Mouse (Mus musculus): ENCODE results near the gene Svep1. TPM values are rescaled to one million over a fixed set of nuclear protein-coding genes. Genes with fewer than 3 reads are reported as not detected.

The Svep1 gene
- polyA plus RNA-seq, 1 experiment from 2014 or later, result 4.5 TPM

DNA sequence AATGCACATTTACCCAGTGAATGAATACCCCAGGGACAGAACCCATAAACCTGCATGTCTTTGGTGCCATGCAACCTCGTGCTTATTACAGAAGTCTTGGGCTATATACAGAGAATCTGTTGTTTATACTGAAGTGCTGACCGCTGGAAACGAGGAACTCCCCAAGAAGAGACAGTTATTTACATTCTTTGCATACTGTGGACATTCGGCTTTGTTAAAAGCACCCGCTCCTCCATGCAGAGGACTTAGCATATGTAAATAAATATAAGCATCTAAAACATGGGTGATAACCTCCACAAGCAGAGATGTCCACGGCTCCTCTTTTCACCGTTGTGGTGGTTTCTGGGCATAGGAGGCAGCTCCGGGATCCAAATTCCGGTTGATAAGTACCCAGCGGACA is 95.7 kb downstream of the Svep1 start:
- H3K27me3 ChIP-seq, result no peaks in the 10 kb centered on the region
- H3K4me2 ChIP-seq (replicated peaks), result no peak overlapping the region
- no peak overlapping the region for H3K4me3 ChIP-seq
- peaks cover 4% of the 10 kb centered on the region; the same call in 1 of the 2 replicates for H3K4me1 ChIP-seq
- no peaks in the 10 kb centered on the region for H3K36me3 ChIP-seq
- H3K9me3 ChIP-seq (replicated peaks), result no peaks in the 10 kb centered on the region
- no peak for ATAC-seq (ENCODE audit: low FRiP score)
- H3K9ac ChIP-seq, result no peak overlapping the region
- no peak overlapping the region for H3K27ac ChIP-seq
- 85% methylated on average over 10 of the region's 10 CpGs for WGBS

DNA sequence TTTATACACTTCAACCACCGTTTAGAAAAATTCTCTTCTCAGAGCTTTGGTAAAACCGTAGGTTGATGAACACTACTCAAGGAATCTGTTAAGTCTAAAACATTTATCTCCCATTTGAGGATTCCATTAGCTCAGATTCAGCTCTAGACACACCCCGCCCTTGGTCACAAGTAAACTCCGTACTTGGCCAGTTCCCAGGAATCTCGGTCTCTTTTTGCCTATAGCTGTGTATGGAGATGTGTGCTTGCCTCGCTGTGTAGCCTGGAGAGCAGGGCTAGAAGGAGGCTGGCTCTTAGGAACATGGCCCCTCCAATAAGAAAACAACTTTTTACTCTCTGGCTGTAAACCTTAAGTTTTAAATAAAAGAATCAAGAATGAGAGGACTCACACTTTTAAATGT is 96.9 kb downstream of the Svep1 start:
- H3K9me3 ChIP-seq (replicated peaks), result no peaks in the 10 kb centered on the region
- WGBS, result 85% methylated on average over 6 of the region's 6 CpGs

DNA sequence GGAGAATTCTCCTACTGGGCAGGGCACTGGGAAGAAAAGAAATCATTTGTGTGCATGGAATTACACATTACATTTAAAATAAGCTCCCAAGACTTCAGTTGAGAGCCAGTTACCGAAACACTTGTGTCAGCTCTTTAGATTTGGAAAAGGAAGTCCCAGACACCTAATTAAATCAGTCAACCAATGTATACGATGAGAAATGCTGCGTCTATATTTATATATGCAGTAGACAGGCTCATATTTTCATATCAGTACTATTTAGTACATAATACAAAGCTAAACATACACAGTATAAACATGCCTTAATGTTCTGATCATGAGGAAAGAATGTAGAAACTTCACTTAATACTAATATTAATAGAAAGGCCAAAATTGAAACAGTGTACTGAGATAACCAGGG is 98.3 kb downstream of the Svep1 start:
- Histone ChIP-seq H3K4me2 (replicated peaks) (no peak overlapping the region), H3K9ac (no peak overlapping the region), H3K36me3 (no peaks in the 10 kb centered on the region), H3K27me3 (no peaks in the 10 kb centered on the region), H3K9me3 (replicated peaks) (no peaks in the 10 kb centered on the region), H3K27ac (no peak overlapping the region), H3K4me3 (no peak overlapping the region), H3K4me1 (no peaks in the 10 kb centered on the region)
- WGBS, result 89% methylated on average over 3 of the region's 3 CpGs
- ATAC-seq (ENCODE audit: low FRiP score), result no peak

More for the DNA sequence above, 96.9 kb downstream of the Svep1 start:
- Histone ChIP-seq H3K27ac (no peak overlapping the region), H3K36me3 (no peaks in the 10 kb centered on the region), H3K4me2 (replicated peaks) (no peak overlapping the region), H3K9ac (no peak overlapping the region), H3K4me3 (no peak overlapping the region), H3K27me3 (no peaks in the 10 kb centered on the region), H3K4me1 (no peaks in the 10 kb centered on the region)
- ATAC-seq (ENCODE audit: low FRiP score), result no peak

DNA sequence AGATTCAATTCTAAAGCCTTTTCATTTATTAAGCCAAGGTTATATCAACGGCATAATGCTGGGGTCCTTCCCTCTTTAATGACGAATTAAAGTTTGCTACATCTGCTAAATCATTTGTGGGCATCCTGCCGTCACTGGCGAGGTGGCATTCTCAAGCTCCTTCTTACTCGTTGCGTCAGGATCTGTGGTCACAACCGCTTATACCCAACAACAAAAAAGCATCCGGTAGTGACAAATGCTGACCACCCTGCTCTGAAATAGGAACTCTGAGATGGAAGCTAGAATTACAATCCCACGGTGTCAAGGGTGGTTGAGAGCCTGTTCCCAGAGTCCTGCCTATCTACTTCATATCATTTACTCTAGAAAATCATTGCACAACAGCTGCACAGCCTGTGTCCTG is 108.9 kb downstream of the Svep1 start:
- no peak overlapping the region for H3K4me3 ChIP-seq
- H3K27ac ChIP-seq, result no peak overlapping the region
- no peaks in the 10 kb centered on the region for H3K36me3 ChIP-seq
- no peak for ATAC-seq (ENCODE audit: low FRiP score)
- WGBS, result 84% methylated on average over 9 of the region's 9 CpGs
- no peak overlapping the region for H3K4me2 ChIP-seq (replicated peaks)
- no peaks in the 10 kb centered on the region for H3K4me1 ChIP-seq
- no peak overlapping the region for H3K9ac ChIP-seq
- no peaks in the 10 kb centered on the region for H3K9me3 ChIP-seq (replicated peaks)
- H3K27me3 ChIP-seq, result no peaks in the 10 kb centered on the region

DNA sequence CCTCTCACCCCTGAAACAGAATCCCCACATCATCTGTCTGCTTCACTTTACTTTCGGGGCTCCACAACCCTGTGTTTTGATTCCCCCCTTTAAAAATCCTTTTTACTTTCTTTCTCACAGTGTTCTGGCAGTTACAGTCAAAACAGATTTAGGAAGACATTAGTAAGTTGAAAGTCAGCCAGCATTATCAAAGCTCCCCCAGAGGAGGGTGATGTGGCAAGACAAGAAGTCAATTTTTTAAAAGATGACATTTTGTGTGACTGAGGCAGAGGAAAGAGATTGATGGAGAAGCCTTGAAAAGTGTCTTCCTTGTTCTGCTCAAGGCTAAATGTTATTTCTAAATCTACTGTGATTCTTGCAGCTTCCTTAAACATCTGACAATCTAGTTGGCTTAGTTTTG is 119.9 kb downstream of the Svep1 start:
- no peaks in the 10 kb centered on the region for H3K27me3 ChIP-seq
- H3K4me1 ChIP-seq, result no peaks in the 10 kb centered on the region
- WGBS, result 85% methylated on average over 1 of the region's 1 CpGs
- no peak overlapping the region for H3K4me3 ChIP-seq
- ATAC-seq (ENCODE audit: low FRiP score), result no peak
- H3K9ac ChIP-seq, result no peak overlapping the region
- H3K36me3 ChIP-seq, result no peaks in the 10 kb centered on the region
- no peaks in the 10 kb centered on the region for H3K9me3 ChIP-seq (replicated peaks)
- no peak overlapping the region for H3K27ac ChIP-seq
- H3K4me2 ChIP-seq (replicated peaks), result no peak overlapping the region

DNA sequence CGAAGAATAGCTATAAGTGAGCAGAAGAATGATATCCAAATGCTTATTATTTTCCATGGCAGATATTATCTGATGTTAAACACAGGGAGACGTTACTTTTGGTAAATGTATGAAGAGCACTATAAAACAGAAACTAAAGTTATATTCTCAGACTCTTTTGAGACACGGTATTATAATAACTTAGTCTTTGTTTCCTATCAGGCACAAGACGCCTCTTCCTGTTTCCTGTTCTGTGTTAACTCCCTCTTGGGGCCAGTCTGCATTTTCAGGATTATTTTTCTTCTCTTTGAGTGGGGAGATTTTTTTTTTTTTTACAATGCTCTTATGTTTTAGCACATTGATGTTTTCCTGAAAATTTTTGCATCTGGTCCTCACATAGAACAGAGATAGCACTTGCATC is 120.5 kb downstream of the Svep1 start:
- Histone ChIP-seq H3K9me3 (replicated peaks) (no peaks in the 10 kb centered on the region), H3K4me3 (no peak overlapping the region), H3K9ac (no peak overlapping the region), H3K36me3 (no peaks in the 10 kb centered on the region), H3K27me3 (no peaks in the 10 kb centered on the region), H3K27ac (no peak overlapping the region), H3K4me2 (replicated peaks) (no peak overlapping the region), H3K4me1 (no peaks in the 10 kb centered on the region)
- WGBS, result 79% methylated on average over 4 of the region's 4 CpGs
- ATAC-seq (ENCODE audit: low FRiP score), result no peak

DNA sequence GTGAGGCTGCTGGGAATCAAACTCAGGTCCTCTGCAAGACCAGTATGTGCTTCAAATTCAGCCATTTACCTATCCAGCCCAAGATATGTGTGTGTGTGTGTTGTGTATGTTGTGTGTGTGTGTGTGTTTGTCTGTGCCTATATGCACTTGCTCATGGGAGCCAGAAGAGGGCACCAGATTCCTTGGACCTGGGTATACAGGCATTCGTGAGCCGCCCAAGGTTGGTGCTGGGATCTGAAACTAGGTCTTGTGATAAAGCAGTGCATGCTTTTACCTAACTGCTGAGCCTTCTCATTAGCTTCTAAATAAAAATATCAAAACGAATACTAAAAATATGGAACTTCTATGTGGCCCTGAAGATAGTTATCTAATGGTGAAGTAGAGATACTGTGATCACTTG is 121.3 kb downstream of the Svep1 start:
- ATAC-seq (ENCODE audit: low FRiP score), result no peak
- 78% methylated on average over 3 of the region's 3 CpGs for WGBS

DNA sequence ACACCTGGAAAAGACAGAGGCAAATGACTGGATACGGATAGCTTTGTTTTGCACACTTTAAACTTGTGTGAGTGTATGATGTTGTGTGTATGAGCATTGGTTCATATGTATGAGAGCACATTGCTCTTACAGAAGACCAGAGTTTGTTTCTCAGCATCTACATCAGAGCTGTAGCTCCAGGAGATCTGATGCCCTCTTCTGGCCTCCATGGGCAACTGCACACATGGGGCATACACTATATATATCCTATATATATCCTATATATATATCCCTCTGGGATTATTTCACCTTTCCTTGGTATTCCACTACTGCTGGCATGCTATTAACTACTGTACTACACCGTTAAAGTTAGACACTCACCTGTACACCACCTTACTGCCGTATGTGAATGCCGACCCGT is 122.5 kb downstream of the Svep1 start:
- Histone ChIP-seq H3K9me3 (replicated peaks) (no peaks in the 10 kb centered on the region), H3K4me3 (no peak overlapping the region), H3K27me3 (no peaks in the 10 kb centered on the region), H3K4me1 (no peaks in the 10 kb centered on the region), H3K9ac (no peak overlapping the region), H3K4me2 (replicated peaks) (no peak overlapping the region), H3K27ac (no peak overlapping the region), H3K36me3 (no peaks in the 10 kb centered on the region)
- ATAC-seq (ENCODE audit: low FRiP score), result no peak
- WGBS, result 93% methylated on average over 5 of the region's 5 CpGs

More for the DNA sequence above, 121.3 kb downstream of the Svep1 start:
- H3K27me3 ChIP-seq, result no peaks in the 10 kb centered on the region
- H3K4me1 ChIP-seq, result no peaks in the 10 kb centered on the region
- no peaks in the 10 kb centered on the region for H3K9me3 ChIP-seq (replicated peaks)
- H3K4me3 ChIP-seq, result no peak overlapping the region
- no peak overlapping the region for H3K9ac ChIP-seq
- no peak overlapping the region for H3K4me2 ChIP-seq (replicated peaks)
- no peaks in the 10 kb centered on the region for H3K36me3 ChIP-seq
- H3K27ac ChIP-seq, result no peak overlapping the region

DNA sequence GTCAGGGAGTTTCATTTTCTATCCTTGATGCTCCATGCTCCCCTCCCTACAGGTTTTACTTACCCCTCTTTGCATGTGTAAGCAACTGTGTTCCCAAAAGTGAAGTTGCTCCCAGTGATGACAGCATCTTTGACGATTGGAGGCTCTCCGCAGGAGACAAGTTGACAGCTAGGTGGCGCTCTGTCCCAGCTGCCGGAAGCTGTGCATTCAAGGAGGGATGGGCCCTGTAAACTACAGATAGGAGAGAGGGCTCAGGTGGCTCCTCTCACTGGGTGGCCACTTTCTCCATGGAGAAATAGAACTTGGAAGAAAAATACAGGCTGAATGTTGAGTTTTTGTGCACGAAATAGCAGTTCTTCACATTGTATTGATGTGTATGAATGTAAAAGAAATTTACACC is 124.1 kb downstream of the Svep1 start:
- Histone ChIP-seq H3K4me3 (no peak overlapping the region), H3K27me3 (no peaks in the 10 kb centered on the region), H3K9ac (no peak overlapping the region), H3K4me1 (no peaks in the 10 kb centered on the region), H3K36me3 (no peaks in the 10 kb centered on the region), H3K4me2 (replicated peaks) (no peak overlapping the region), H3K27ac (no peak overlapping the region), H3K9me3 (replicated peaks) (no peaks in the 10 kb centered on the region)
- peak; percentile 56; the same call in 1 of the 2 replicates for ATAC-seq (ENCODE audit: low FRiP score)
- WGBS, result 7% methylated on average over 5 of the region's 5 CpGs

DNA sequence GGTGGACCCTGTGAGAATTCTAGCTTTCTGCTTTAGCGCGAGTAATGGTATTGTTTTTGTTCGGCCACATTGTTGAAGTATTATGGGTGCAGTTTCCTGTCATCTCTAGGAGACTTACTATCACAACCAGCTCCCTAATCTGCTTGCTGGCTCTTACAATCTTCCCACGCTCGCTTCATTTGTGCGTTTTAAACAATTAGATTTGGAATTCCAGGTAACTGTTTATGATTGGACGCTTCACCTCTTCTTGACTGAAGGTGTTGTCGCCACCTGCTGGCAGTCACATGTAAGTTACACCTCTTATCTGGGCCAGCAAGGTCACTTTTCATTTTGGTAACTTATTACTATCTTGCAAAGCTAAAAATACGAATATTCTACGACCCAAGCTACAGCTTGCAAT is 127.0 kb downstream of the Svep1 start:
- Histone ChIP-seq H3K27ac (no peak overlapping the region), H3K4me2 (replicated peaks) (peak overlapping the region; percentile 43), H3K4me1 (no peaks in the 10 kb centered on the region), H3K4me3 (peak overlapping the region; percentile 20), H3K9ac (no peak overlapping the region), H3K36me3 (no peaks in the 10 kb centered on the region), H3K9me3 (replicated peaks) (no peaks in the 10 kb centered on the region), H3K27me3 (no peaks in the 10 kb centered on the region)
- WGBS, result 26% methylated on average over 10 of the region's 10 CpGs
- peak; percentile 50; the same call in 1 of the 2 replicates for ATAC-seq (ENCODE audit: low FRiP score)

DNA sequence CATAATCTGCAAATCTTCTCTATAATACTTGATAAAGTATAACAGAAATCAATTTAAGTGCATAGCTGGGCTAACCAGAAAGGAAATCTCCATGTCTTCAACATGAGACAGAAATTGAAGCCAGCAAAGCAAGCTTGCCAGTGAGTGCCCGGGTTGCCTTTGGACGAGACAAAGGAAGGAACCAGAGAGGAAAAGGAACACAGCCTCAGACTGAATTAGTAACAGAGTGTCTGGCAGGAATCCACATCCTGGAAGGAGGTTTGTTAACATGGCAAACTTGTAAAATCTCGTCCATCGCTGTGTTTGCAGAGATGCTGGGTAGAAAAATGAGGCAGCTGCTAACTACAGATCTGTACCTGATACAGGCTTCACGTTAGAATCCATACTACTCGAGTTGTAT is 128.7 kb downstream of the Svep1 start:
- no peak overlapping the region for H3K4me2 ChIP-seq (replicated peaks)
- no peaks in the 10 kb centered on the region for H3K36me3 ChIP-seq
- H3K27me3 ChIP-seq, result no peaks in the 10 kb centered on the region
- ATAC-seq (ENCODE audit: low FRiP score), result no peak
- H3K27ac ChIP-seq, result no peak overlapping the region
- no peaks in the 10 kb centered on the region for H3K9me3 ChIP-seq (replicated peaks)
- no peak overlapping the region for H3K9ac ChIP-seq
- no peaks in the 10 kb centered on the region for H3K4me1 ChIP-seq
- WGBS, result 76% methylated on average over 6 of the region's 6 CpGs
- no peak overlapping the region for H3K4me3 ChIP-seq

DNA sequence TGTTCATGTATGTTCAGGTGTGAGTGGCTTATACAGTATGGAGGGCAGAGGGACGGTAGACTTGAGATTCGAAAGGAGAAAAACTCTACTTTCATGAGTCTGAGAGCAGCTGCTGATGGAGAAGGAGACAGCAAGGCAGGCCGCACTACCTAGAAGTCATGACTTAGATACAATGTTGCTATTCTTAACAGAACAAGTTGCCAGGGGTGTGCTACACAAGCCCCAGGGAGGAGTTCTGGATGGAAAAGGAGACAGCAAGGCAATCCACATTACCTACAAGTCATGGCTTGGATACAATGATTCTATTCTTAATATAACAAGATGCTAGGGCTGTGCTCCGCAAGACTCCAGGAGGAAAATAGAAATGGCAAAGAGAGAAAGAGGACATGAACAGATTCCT is 129.1 kb downstream of the Svep1 start:
- Histone ChIP-seq H3K4me1 (no peaks in the 10 kb centered on the region), H3K27me3 (no peaks in the 10 kb centered on the region), H3K9ac (no peak overlapping the region), H3K27ac (no peak overlapping the region), H3K4me2 (replicated peaks) (no peak overlapping the region), H3K36me3 (no peaks in the 10 kb centered on the region), H3K9me3 (replicated peaks) (no peaks in the 10 kb centered on the region), H3K4me3 (no peak overlapping the region)
- 88% methylated on average over 4 of the region's 4 CpGs for WGBS
- ATAC-seq (ENCODE audit: low FRiP score), result no peak

DNA sequence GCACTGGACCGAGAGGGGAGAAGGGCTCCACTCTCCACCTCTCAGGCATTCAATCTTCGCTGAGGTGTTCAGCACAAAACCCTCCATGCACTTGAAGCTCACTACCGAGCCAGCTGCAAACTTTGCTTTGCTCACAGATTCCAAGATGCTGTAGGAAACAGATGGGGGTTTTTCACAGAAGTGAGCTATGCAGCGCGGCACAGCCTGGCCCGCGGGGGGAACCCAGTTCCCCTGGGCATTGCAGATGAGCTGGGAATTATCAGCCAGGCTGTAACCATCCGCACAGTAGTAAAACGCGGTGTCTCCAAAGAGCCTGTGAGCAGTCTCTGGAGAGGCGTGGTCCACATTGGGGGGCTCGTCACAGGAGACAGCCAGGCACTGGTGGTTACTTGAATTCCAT is 133.8 kb downstream of the Svep1 start:
- no peaks in the 10 kb centered on the region for H3K36me3 ChIP-seq
- no peak overlapping the region for H3K4me2 ChIP-seq (replicated peaks)
- no peaks in the 10 kb centered on the region for H3K27me3 ChIP-seq
- H3K9ac ChIP-seq, result no peak overlapping the region
- ATAC-seq (ENCODE audit: low FRiP score), result no peak
- no peaks in the 10 kb centered on the region for H3K9me3 ChIP-seq (replicated peaks)
- no peaks in the 10 kb centered on the region for H3K4me1 ChIP-seq
- H3K4me3 ChIP-seq, result no peak overlapping the region
- 81% methylated on average over 12 of the region's 12 CpGs for WGBS
- no peak overlapping the region for H3K27ac ChIP-seq

DNA sequence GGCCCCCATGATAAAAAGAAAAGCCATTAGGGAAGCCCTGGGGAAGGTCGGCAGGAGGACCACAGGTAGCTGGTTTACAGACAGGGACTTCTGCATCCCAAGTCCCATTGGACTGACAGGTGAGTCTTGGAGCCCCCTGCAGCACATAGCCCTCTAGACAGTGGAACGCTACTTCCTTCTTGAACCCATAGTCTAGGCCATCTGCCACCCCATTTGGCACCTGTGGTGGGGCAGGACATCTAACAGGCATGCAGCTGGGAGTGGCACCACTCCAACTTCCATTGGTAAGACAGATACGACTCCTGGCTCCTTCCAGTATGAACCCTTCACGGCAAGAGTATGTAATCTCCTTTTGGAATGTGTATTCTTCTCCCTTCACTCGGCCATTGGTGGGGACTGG is 137.8 kb downstream of the Svep1 start:
- no peaks in the 10 kb centered on the region for H3K4me1 ChIP-seq
- H3K9ac ChIP-seq, result no peak overlapping the region
- no peaks in the 10 kb centered on the region for H3K27me3 ChIP-seq
- H3K4me3 ChIP-seq, result no peak overlapping the region
- no peak overlapping the region for H3K27ac ChIP-seq
- no peak overlapping the region for H3K4me2 ChIP-seq (replicated peaks)
- H3K9me3 ChIP-seq (replicated peaks), result no peaks in the 10 kb centered on the region
- 91% methylated on average over 5 of the region's 5 CpGs for whole genome bisulfite sequencing
- H3K36me3 ChIP-seq, result no peaks in the 10 kb centered on the region
- ATAC-seq (ENCODE audit: low FRiP score), result no peak
